Mouse (Mus musculus) spleen, adult 2 months (tissue): ENCODE results near the gene Igf2bp2.

Source experiments
- CTCF ChIP-seq: fragments of 200-500 bp; IDR thresholded peaks from 2 replicates; pipeline ENCODE4 v1.5.1; 2011; ENCODE audit warnings: mild to moderate bottlenecking, inconsistent platforms; ENCODE audit not compliant: insufficient read depth, insufficient read length, insufficient replicate concordance; ENCODE audit errors: extremely low read depth
- POLR2A ChIP-seq: fragments of 200-500 bp; IDR thresholded peaks from 2 replicates; pipeline ENCODE4 v1.6.1; 2011; ENCODE audit warnings: low read depth, low read length, inconsistent platforms

- no peak for TF ChIP-seq CTCF
- no peak for TF ChIP-seq POLR2A
Measured at GRCm38 (mm10) chr16:22201858-22202257, 38.8 kb upstream of the Igf2bp2 start.
